Mouse (Mus musculus) liver, embryonic 11.5 days (tissue): ENCODE data around the gene Grhpr. TPM values are rescaled to one million over a fixed set of nuclear protein-coding genes. Genes with fewer than 3 reads are reported as not detected.

Experiments used
- ATAC-seq: fragments of 200-750 bp; cut with Nextera tagmentation; replicated peaks from 2 replicates; pipeline ENCODE4 v1.8.0; 2017; ENCODE audit warnings: moderate number of reproducible peaks, mild to moderate bottlenecking, moderate TSS enrichment, moderate library complexity; ENCODE audit not compliant: low FRiP score
- DNase-seq: peaks from one replicate; pipeline ENCODE4 v3.0.0-alpha.2; 2017; ENCODE audit warnings: low spot score
- H3K27ac ChIP-seq: fragments of 300-500 bp; sonication (generic); 2 replicates; pipeline ENCODE4 v1.5.1; 2014; ENCODE audit warnings: mild to moderate bottlenecking, low read depth, low read length, control low read depth
- H3K27me3 ChIP-seq: fragments of 300-500 bp; sonication (generic); replicated peaks from 2 replicates; pipeline ENCODE4 v1.6.1; 2014; ENCODE audit warnings: low read length, mixed read lengths; ENCODE audit not compliant: control insufficient read depth, insufficient read depth
- H3K36me3 ChIP-seq: fragments of 300-500 bp; sonication (generic); 2 replicates; pipeline ENCODE4 v1.6.1; 2014; ENCODE audit warnings: mild to moderate bottlenecking, low read length, moderate library complexity, mixed read lengths; ENCODE audit not compliant: control insufficient read depth, insufficient read depth
- H3K4me1 ChIP-seq: fragments of 300-500 bp; sonication (generic); replicated peaks from 2 replicates; pipeline ENCODE4 v1.6.1; 2014; ENCODE audit warnings: low read length, mixed read lengths; ENCODE audit not compliant: control insufficient read depth, insufficient read depth
- H3K4me2 ChIP-seq: fragments of 300-500 bp; sonication (generic); 2 replicates; pipeline ENCODE4 v1.6.1; 2014; ENCODE audit warnings: mild to moderate bottlenecking, control low read depth, moderate library complexity
- H3K4me3 ChIP-seq: fragments of 300-500 bp; sonication (generic); 2 replicates; pipeline ENCODE4 v1.5.1; 2014; ENCODE audit warnings: low read depth, low read length, control low read depth
- H3K9ac ChIP-seq: fragments of 300-500 bp; sonication (generic); 2 replicates; pipeline ENCODE4 v1.6.1; 2014; ENCODE audit warnings: low read depth, low read length, control low read depth
- H3K9me3 ChIP-seq: fragments of 300-500 bp; sonication (generic); 2 replicates; pipeline ENCODE4 v1.6.1; 2016; ENCODE audit warnings: low read length, inconsistent platforms, mixed read lengths; ENCODE audit not compliant: control insufficient read depth
- WGBS: fragments of 180-500 bp; shearing (Covaris S2); extraction: QIAGEN DNeasy Blood & Tissue Kit; methylation state at CpG from one replicate; pipeline ENCODE4 v1.1.7; 2014; 5-methylcytosine and 5-hydroxymethylcytosine counted together
- polyA plus RNA-seq: library from polyadenylated mRNA; unstranded; fragments of >200 nt; fragmentation: Nextera tagmentation; extraction: Ambion mirVana; gene quantifications from 2 replicates; pipeline ENCODE4 v1.2.1, GENCODE M21; 2014

Gene Grhpr
- polyA plus RNA-seq, 1 experiment from 2014 or later = 128 TPM

- H3K4me3 ChIP-seq = peak overlapping the region; percentile 70
- WGBS = under 1% methylated on average over 13 of the region's 13 CpGs
- no peak for ATAC-seq
- no peak for DNase-seq
- peak overlapping the region; percentile 70 for H3K4me2 ChIP-seq
- H3K27me3 ChIP-seq = no peaks in the 10 kb centered on the region
- peaks cover 18% of the 10 kb centered on the region; the same call in 1 of the 2 replicates for H3K4me1 ChIP-seq
- H3K9me3 ChIP-seq = no peaks in the 10 kb centered on the region
- H3K27ac ChIP-seq = peak overlapping the region; percentile 92
- peak overlapping the region; percentile 75 for H3K9ac ChIP-seq
- no peaks in the 10 kb centered on the region for H3K36me3 ChIP-seq
These were observed 31.8 kb downstream of the Grhpr start for GRCm38 (mm10) chr4:45013031-45013431.

DNA sequence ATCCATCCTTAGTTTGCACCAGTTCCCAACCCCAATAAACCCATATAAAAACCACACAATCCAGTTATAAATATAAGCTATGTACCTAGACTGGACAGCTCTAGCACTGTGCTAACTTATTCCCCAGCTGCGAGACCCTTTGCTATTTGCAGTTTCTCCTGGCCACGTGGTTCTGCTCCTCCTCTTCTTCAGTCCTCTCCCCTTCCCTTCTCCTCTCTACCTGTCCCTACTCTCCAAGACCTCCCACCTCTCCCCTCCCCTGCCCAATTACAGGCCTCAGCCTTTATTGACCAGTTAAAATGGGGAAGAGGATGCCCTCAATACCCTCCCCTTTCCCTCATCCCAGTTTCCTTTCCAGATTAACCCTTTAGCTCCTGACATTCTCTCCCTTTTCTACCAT, 32.3 kb downstream of the Grhpr start:
- DNase-seq = no peak
- no peaks in the 10 kb centered on the region for H3K9me3 ChIP-seq
- H3K9ac ChIP-seq = peak overlapping the region; percentile 75
- H3K4me2 ChIP-seq = peak overlapping the region; percentile 70
- WGBS = 2% methylated on average over 2 of the region's 2 CpGs
- H3K4me3 ChIP-seq = peak overlapping the region; percentile 70
- H3K27me3 ChIP-seq = no peaks in the 10 kb centered on the region
- H3K4me1 ChIP-seq = peaks cover 19% of the 10 kb centered on the region; the same call in 1 of the 2 replicates
- H3K36me3 ChIP-seq = no peaks in the 10 kb centered on the region
- no peak for ATAC-seq
- peak overlapping the region; percentile 92 for H3K27ac ChIP-seq

GRCm38 (mm10) chr4:45015615-45016014, 34.4 kb downstream of the Grhpr start:
- Histone ChIP-seq H3K27me3 (no peaks in the 10 kb centered on the region), H3K27ac (no peak overlapping the region), H3K9me3 (no peaks in the 10 kb centered on the region), H3K9ac (no peak overlapping the region), H3K36me3 (no peaks in the 10 kb centered on the region), H3K4me1 (peaks cover 28% of the 10 kb centered on the region), H3K4me3 (no peak overlapping the region), H3K4me2 (no peak overlapping the region)
- ATAC-seq (no peak), DNase-seq (no peak)
- WGBS = 10% methylated on average over 3 of the region's 3 CpGs

GRCm38 (mm10) chr4:45018452-45018980, 37.3 kb downstream of the Grhpr start, which contains the start of gene Polr1e:
Gene Polr1e (plus strand): TSS chr4:45018583.
- Histone ChIP-seq H3K9me3 (no peaks in the 10 kb centered on the region), H3K4me2 (peak within 1 kb of the TSS; percentile 85), H3K4me1 (peaks cover 21% of the 10 kb centered on the region), H3K27me3 (no peaks in the 10 kb centered on the region), H3K36me3 (no peaks in the 10 kb centered on the region; the same call in 1 of the 2 replicates), H3K4me3 (peak within 1 kb of the TSS; percentile 83), H3K9ac (peak within 1 kb of the TSS; percentile 76), H3K27ac (no peak within 1 kb of the TSS)
- WGBS = 0% methylated on average over 29 of the region's 29 CpGs
- DNase-seq (peak; percentile 91), ATAC-seq (peak; percentile 83)

- Histone ChIP-seq H3K27ac (no peak overlapping the region), H3K36me3 (peaks cover 2% of the 10 kb centered on the region; the same call in 1 of the 2 replicates), H3K9me3 (no peaks in the 10 kb centered on the region), H3K4me1 (peaks cover 17% of the 10 kb centered on the region), H3K27me3 (no peaks in the 10 kb centered on the region), H3K4me2 (peak overlapping the region; percentile 85), H3K9ac (peak overlapping the region; percentile 76), H3K4me3 (peak overlapping the region; percentile 83)
- DNase-seq (no peak), ATAC-seq (0 out of 2 replicates have a peak, but pooled peaks have one; percentile 28)
- 4% methylated on average over 14 of the region's 14 CpGs for WGBS
These were observed 37.8 kb downstream of the Grhpr start for GRCm38 (mm10) chr4:45019009-45019408.

DNA sequence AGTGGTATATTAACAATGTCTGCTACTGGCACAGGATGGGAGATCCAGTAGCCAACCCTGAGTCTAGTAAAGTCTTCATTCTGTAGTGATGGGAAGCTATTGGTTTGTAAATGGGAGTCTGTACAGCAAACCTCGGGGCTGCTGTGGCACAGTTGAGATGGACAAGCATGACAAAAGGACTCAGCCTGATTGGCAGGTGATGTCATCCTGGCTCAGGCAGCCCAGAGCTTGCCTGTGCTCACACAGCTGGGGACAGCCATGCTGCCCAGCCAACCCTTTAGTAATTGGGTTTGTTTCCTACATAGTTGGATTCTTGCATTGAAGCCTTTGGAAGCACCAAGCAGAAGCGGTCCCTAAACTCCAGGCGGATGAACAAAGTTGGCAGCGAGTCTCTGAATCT, 45.3 kb downstream of the Grhpr start:
- ATAC-seq (no peak), DNase-seq (no peak)
- Histone ChIP-seq H3K27me3 (no peaks in the 10 kb centered on the region), H3K9me3 (no peaks in the 10 kb centered on the region), H3K9ac (no peak overlapping the region), H3K27ac (no peak overlapping the region), H3K4me2 (no peak overlapping the region), H3K36me3 (peaks cover 35% of the 10 kb centered on the region), H3K4me3 (no peak overlapping the region), H3K4me1 (no peaks in the 10 kb centered on the region)
- 92% methylated on average over 4 of the region's 4 CpGs for WGBS

GRCm38 (mm10) chr4:45032586-45032985, 51.4 kb downstream of the Grhpr start:
- Histone ChIP-seq H3K27ac (no peak overlapping the region), H3K4me2 (no peak overlapping the region), H3K9me3 (no peaks in the 10 kb centered on the region), H3K4me1 (no peaks in the 10 kb centered on the region), H3K9ac (no peak overlapping the region), H3K4me3 (no peak overlapping the region), H3K36me3 (peaks cover 28% of the 10 kb centered on the region), H3K27me3 (no peaks in the 10 kb centered on the region)
- ATAC-seq (no peak), DNase-seq (no peak)
- WGBS = 63% methylated on average over 9 of the region's 9 CpGs

DNA sequence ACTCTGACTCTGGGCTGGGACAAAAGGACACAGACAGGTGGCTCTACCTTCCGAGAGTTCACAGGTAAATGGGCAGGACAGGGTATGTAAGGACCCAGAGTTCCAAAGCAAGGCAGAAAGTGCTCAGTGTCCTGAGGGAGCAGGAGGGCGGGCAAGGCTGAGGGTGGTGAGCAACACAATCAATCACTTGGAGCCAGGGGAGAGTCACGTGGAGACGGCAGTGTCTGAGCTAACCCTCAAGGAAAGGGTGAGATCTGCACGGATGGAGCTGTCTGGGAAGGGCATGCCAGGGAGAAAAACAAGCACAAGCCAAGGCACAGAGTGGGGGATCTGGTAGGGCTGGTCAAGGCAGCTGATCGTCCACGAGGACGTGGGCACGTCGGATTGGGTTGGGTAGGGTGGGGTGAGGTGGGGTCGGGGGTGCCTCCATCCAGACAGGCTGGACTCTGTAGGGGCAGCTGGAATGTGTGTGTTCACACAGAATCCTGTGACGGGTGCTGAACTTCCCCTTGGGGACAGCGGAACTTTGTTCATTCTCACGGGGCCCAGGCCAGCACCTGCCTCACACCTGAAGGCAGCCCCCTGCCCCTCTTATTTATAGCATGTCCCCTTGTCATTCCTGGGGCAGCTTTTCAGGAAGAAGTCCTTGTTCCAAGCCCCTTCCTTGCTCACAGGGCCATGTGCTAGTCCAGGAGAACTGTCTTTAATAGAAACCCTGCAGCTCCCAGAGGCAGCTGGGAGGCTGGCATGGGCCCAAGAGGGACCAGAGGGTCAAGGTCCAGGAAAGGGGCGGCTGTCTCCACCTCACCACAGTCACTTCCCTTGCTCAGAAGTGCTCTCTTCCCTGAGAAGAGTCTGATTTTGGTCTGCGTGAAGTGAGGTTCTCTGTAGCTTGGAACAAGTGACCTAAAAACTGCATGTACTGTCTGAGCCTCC, 53.8 kb downstream of the Grhpr start:
- DNase-seq = no peak

More for the DNA sequence above, 53.8 kb downstream of the Grhpr start:
- H3K36me3 ChIP-seq = peaks cover 16% of the 10 kb centered on the region
- 72% methylated on average over 16 of the region's 16 CpGs for WGBS
- H3K9me3 ChIP-seq = no peaks in the 10 kb centered on the region
- no peaks in the 10 kb centered on the region for H3K27me3 ChIP-seq
- no peak overlapping the region for H3K27ac ChIP-seq
- no peaks in the 10 kb centered on the region for H3K4me1 ChIP-seq
- H3K4me3 ChIP-seq = no peak overlapping the region
- no peak overlapping the region for H3K4me2 ChIP-seq
- ATAC-seq = no peak
- H3K9ac ChIP-seq = no peak overlapping the region
